ENCODE assay signal across 10 mouse cellular contexts in genomic region chr16:92397745-92398573, GRCm38 (mm10). TPM values are rescaled to one million over a fixed set of nuclear protein-coding genes. Genes with fewer than 3 reads are reported as not detected.
DNase-seq lines count a peak whose midpoint lies in the region; ATAC-seq and TF ChIP-seq lines count a peak whose summit lies in the region.
"Had no signal": no experiment of that assay in that cellular context is flagged by ENCODE, and none has a peak within 500 bp of the region (broad histone marks: within the 10 kb centered on the region; RNA-seq: fewer than 3 reads in every experiment).

No protein-coding gene starts in this region.

- H3K4me1 ChIP-seq in neural tube, embryonic 12.5 days, result peaks cover 42% of the 10 kb centered on the region
- H3K4me1 ChIP-seq in neural tube, embryonic 15.5 days, result peaks cover 30% of the 10 kb centered on the region
- peaks cover 39% of the 10 kb centered on the region for H3K4me1 ChIP-seq in stomach, embryonic 16.5 days (ENCODE audit: control insufficient read depth, insufficient read depth, low read length)

- TF ChIP-seq CTCF in gastrocnemius, adult 2 months (IDR thresholded peaks at IDR 0.05), result no peak

- peaks cover 32% of the 10 kb centered on the region for H3K36me3 ChIP-seq in neural tube, embryonic 12.5 days
- peaks cover 26% of the 10 kb centered on the region for H3K36me3 ChIP-seq in neural tube, embryonic 15.5 days
- H3K36me3 ChIP-seq in stomach, embryonic 16.5 days (ENCODE audit: control insufficient read depth, insufficient read depth, low read length), result no peaks in the 10 kb centered on the region; the same call in 1 of the 2 replicates

- intact Hi-C loops in gastrocnemius, adult 2 months (cut with DNase I), result no loop called here

- peak overlapping the region; percentile 90 for H3K27ac ChIP-seq in gastrocnemius, adult 2 months
- H3K27ac ChIP-seq in neural tube, embryonic 12.5 days, result no peak overlapping the region
- H3K27ac ChIP-seq in neural tube, embryonic 15.5 days (replicated peaks), result no peak overlapping the region
- H3K27ac ChIP-seq in stomach, embryonic 16.5 days (ENCODE audit: low read length), result no peak overlapping the region; the same call in 1 of the 2 replicates

- no peak for ATAC-seq in neural tube, embryonic 12.5 days (ENCODE audit: low FRiP score, low read depth)
- ATAC-seq in neural tube, embryonic 15.5 days (ENCODE audit: low FRiP score), result no peak
- ATAC-seq in stomach, embryonic 16.5 days (ENCODE audit: insufficient read depth, low FRiP score), result no peak

- 38% methylated on average over 10 of the region's 10 CpGs for WGBS in neural tube, embryonic 12.5 days
- WGBS in neural tube, embryonic 15.5 days, result 42% methylated on average over 10 of the region's 10 CpGs
- 37% methylated on average over 10 of the region's 10 CpGs for WGBS in stomach, embryonic 16.5 days

- peak overlapping the region; percentile 67; the same call in 1 of the 2 replicates for H3K4me2 ChIP-seq in neural tube, embryonic 12.5 days (replicated peaks)
- H3K4me2 ChIP-seq in neural tube, embryonic 15.5 days, result no peak overlapping the region; the same call in 1 of the 2 replicates
- H3K4me2 ChIP-seq in stomach, embryonic 16.5 days (ENCODE audit: low read depth, low read length), result peak overlapping the region; percentile 75; the same call in 1 of the 2 replicates

- no peak overlapping the region for H3K9ac ChIP-seq in neural tube, embryonic 12.5 days
- H3K9ac ChIP-seq in neural tube, embryonic 15.5 days (replicated peaks), result no peak overlapping the region
- H3K9ac ChIP-seq in stomach, embryonic 16.5 days (ENCODE audit: low read length), result 0 out of 2 replicates have a peak overlapping the region, but pooled peaks have one; percentile 1

- DNase-seq in gastrocnemius, adult 2 months, result peak; percentile 50
- no peak for DNase-seq in gastrocnemius, postnatal 10 days
- peak; percentile 62 to 63 for DNase-seq in kidney, postnatal 36 days
- no peak for DNase-seq in cerebellum, postnatal 36 days
- DNase-seq in adrenal gland, postnatal 14 days, result no peak
- DNase-seq: B cell, adult 2 months; cerebellum, postnatal 25 days had no signal

- no peaks in the 10 kb centered on the region; the same call in 1 of the 2 replicates for H3K27me3 ChIP-seq in neural tube, embryonic 12.5 days (replicated peaks)
- no peaks in the 10 kb centered on the region for H3K27me3 ChIP-seq in neural tube, embryonic 15.5 days (replicated peaks)
- H3K27me3 ChIP-seq in stomach, embryonic 16.5 days (ENCODE audit: control insufficient read depth, insufficient read depth, low read length), result no peaks in the 10 kb centered on the region

- H3K4me3 ChIP-seq in gastrocnemius, adult 2 months, result peak overlapping the region; percentile 74
- no peak overlapping the region for H3K4me3 ChIP-seq in neural tube, embryonic 12.5 days
- H3K4me3 ChIP-seq in neural tube, embryonic 15.5 days (replicated peaks), result no peak overlapping the region
- H3K4me3 ChIP-seq in stomach, embryonic 16.5 days (replicated peaks; ENCODE audit: low read length), result no peak overlapping the region

- no peaks in the 10 kb centered on the region for H3K9me3 ChIP-seq in neural tube, embryonic 12.5 days
- no peaks in the 10 kb centered on the region for H3K9me3 ChIP-seq in neural tube, embryonic 15.5 days (replicated peaks)
- no peaks in the 10 kb centered on the region for H3K9me3 ChIP-seq in stomach, embryonic 16.5 days (replicated peaks; ENCODE audit: control insufficient read depth, low read length)

RNA-seq across cellular contexts. Expression of gene Kcne1, which starts 38.7 kb away (rescaled TPM):
- total RNA-seq in gastrocnemius, adult 2 months (2021), result not detected
- total RNA-seq in gastrocnemius, postnatal 10 days (2021), result not detected
- polyA plus RNA-seq in neural tube, embryonic 12.5 days (2016; fragmentation: Nextera tagmentation; extraction: Ambion mirVana), result not detected in 2 replicates
- 0.05 and 0.09 TPM in 2 replicates for polyA plus RNA-seq in neural tube, embryonic 15.5 days (2015; fragmentation: Nextera tagmentation; extraction: Ambion mirVana)
- polyA plus RNA-seq in stomach, embryonic 16.5 days (2015; fragmentation: Nextera tagmentation; extraction: Ambion mirVana), result 0.92 and 1.6 TPM in 2 replicates
- total RNA-seq in adrenal gland, postnatal 14 days (2021), result not detected in 2 replicates

Comparison
In these comparisons a context has a peak if more than half of its experiments do, and no peak if none do; other contexts are left out.
1. DNase-seq: peak in gastrocnemius, adult 2 months (single experiment) and kidney, postnatal 36 days (2 of 2); none in gastrocnemius, postnatal 10 days (single experiment), cerebellum, postnatal 36 days (0 of 2) and adrenal gland, postnatal 14 days (single experiment).